Mouse (Mus musculus) kidney, adult 11 months (tissue): ENCODE data around the gene Poc1b.

ENCODE experiments used
- DNase-seq: peaks from one replicate; pipeline ENCODE4 v3.0.0; 2022

Gene Poc1b

GRCm38 (mm10) chr10:99106703-99107631 is at the start of gene Poc1b:
Poc1b (plus strand) TSS chr10:99107036.
- peak; percentile 80 for DNase-seq

- no peak for DNase-seq
Observed at GRCm38 (mm10) chr10:99060588-99060987, 46.2 kb upstream of the Poc1b start.

- no peak for DNase-seq
Observed at GRCm38 (mm10) chr10:99061418-99061817, 45.4 kb upstream of the Poc1b start.

GRCm38 (mm10) chr10:99062546-99062945 is 44.3 kb upstream of the Poc1b start:
- DNase-seq, result no peak

- DNase-seq, result no peak
Observed at GRCm38 (mm10) chr10:99076113-99076895, 30.5 kb upstream of the Poc1b start.

GRCm38 (mm10) chr10:99078621-99079020 is 28.2 kb upstream of the Poc1b start:
- DNase-seq, result no peak

GRCm38 (mm10) chr10:99081569-99081990 is 25.3 kb upstream of the Poc1b start:
- DNase-seq, result no peak

GRCm38 (mm10) chr10:99083431-99084003 is 23.3 kb upstream of the Poc1b start:
- peak; percentile 30 for DNase-seq

GRCm38 (mm10) chr10:99084397-99085239 is 22.2 kb upstream of the Poc1b start:
- DNase-seq, result peak; percentile 69

- DNase-seq, result no peak
Observed at GRCm38 (mm10) chr10:99085240-99085587, 21.6 kb upstream of the Poc1b start.

GRCm38 (mm10) chr10:99086029-99086428 is 20.8 kb upstream of the Poc1b start:
- DNase-seq, result no peak

GRCm38 (mm10) chr10:99089906-99090305 is 16.9 kb upstream of the Poc1b start:
- DNase-seq, result no peak

- DNase-seq, result no peak
Observed at GRCm38 (mm10) chr10:99093364-99093763, 13.5 kb upstream of the Poc1b start.

- no peak for DNase-seq
Observed at GRCm38 (mm10) chr10:99095114-99095513, 11.7 kb upstream of the Poc1b start.

- DNase-seq, result no peak
Observed at GRCm38 (mm10) chr10:99097374-99097773, 9.5 kb upstream of the Poc1b start.

- DNase-seq, result no peak
Observed at GRCm38 (mm10) chr10:99105522-99105921, 1.3 kb upstream of the Poc1b start.

- no peak for DNase-seq
Observed at GRCm38 (mm10) chr10:99106311-99106702, 529 bp upstream of the Poc1b start.

- DNase-seq, result peak; percentile 83
Observed at GRCm38 (mm10) chr10:99107964-99108363, 1.1 kb downstream of the Poc1b start, which contains the start of gene Galnt4. Galnt4 (plus strand) TSS chr10:99108159.

- DNase-seq, result no peak
Observed at GRCm38 (mm10) chr10:99108431-99108982, 1.7 kb downstream of the Poc1b start.

GRCm38 (mm10) chr10:99113533-99113932 is 6.7 kb downstream of the Poc1b start:
- DNase-seq, result no peak

- DNase-seq, result no peak
Observed at GRCm38 (mm10) chr10:99114295-99114694, 7.5 kb downstream of the Poc1b start.
